Mouse (Mus musculus) heart, postnatal 0 days (tissue): Measurements from ENCODE around the gene Rnf152.

ENCODE experiments used
- CTCF ChIP-seq: IDR thresholded peaks from 2 replicates; pipeline ENCODE4 v1.5.1; 2016; ENCODE audit warnings: antibody characterized with exemption, control low read depth, low read depth
- EP300 ChIP-seq: IDR thresholded peaks from 2 replicates; pipeline ENCODE4 v1.6.1; 2016; ENCODE audit warnings: antibody characterized with exemption, low read depth

GRCm38 (mm10) chr1:105327789-105328188, 28.7 kb downstream of the Rnf152 start:
- TF ChIP-seq CTCF: no peak
- no peak for TF ChIP-seq EP300
